ENCODE assay signal across 8 mouse cellular contexts in genomic region chr8:126498465-126498864, GRCm38 (mm10). TPM values are rescaled to one million over a fixed set of nuclear protein-coding genes. Genes with fewer than 3 reads are reported as not detected.
A peak's percentile ranks its signal among the peaks of the same experiment; 100 is the strongest.
DNase-seq lines count a peak whose midpoint lies in the region; ATAC-seq and TF ChIP-seq lines count a peak whose summit lies in the region.

No protein-coding gene starts in this region.

- H3K27me3 ChIP-seq in kidney, adult 2 months (replicated peaks; ENCODE audit: control insufficient read depth, insufficient read depth, low read length): no peaks in the 10 kb centered on the region
- H3K27me3 ChIP-seq in forebrain, embryonic 10.5 days (ENCODE audit: poor library complexity, severe bottlenecking): peaks cover 26% of the 10 kb centered on the region; the same call in 1 of the 2 replicates
- H3K27me3 ChIP-seq in hindbrain, embryonic 16.5 days (replicated peaks; ENCODE audit: control insufficient read depth, insufficient read depth, low read length): no peaks in the 10 kb centered on the region
- no peaks in the 10 kb centered on the region for H3K27me3 ChIP-seq in midbrain, postnatal 0 days (ENCODE audit: insufficient read depth, low read length)

- no peak overlapping the region; the same call in 1 of the 2 replicates for H3K9ac ChIP-seq in hindbrain, embryonic 16.5 days (ENCODE audit: low read depth, low read length)
- H3K9ac ChIP-seq in midbrain, postnatal 0 days (replicated peaks; ENCODE audit: low read length, poor library complexity, severe bottlenecking): no peak overlapping the region

- no peaks in the 10 kb centered on the region for H3K9me3 ChIP-seq in forebrain, embryonic 10.5 days
- H3K9me3 ChIP-seq in hindbrain, embryonic 16.5 days (ENCODE audit: control insufficient read depth, low read length): no peaks in the 10 kb centered on the region
- H3K9me3 ChIP-seq in midbrain, postnatal 0 days (ENCODE audit: low read length): no peaks in the 10 kb centered on the region

- WGBS in kidney, adult 2 months: 57% methylated on average over 6 of the region's 6 CpGs
- WGBS in forebrain, embryonic 10.5 days: 57% methylated on average over 6 of the region's 6 CpGs
- WGBS in hindbrain, embryonic 16.5 days: 18% methylated on average over 6 of the region's 6 CpGs
- WGBS in midbrain, postnatal 0 days: 13% methylated on average over 6 of the region's 6 CpGs

- TF ChIP-seq POLR2A in kidney, adult 2 months (IDR thresholded peaks at IDR 0.05; ENCODE audit: low read depth, low read length): no peak

- no peaks in the 10 kb centered on the region for H3K36me3 ChIP-seq in kidney, adult 2 months (ENCODE audit: control insufficient read depth, insufficient read depth, low read length)
- H3K36me3 ChIP-seq in forebrain, embryonic 10.5 days (replicated peaks): no peaks in the 10 kb centered on the region
- H3K36me3 ChIP-seq in hindbrain, embryonic 16.5 days (ENCODE audit: control insufficient read depth, insufficient read depth, low read length): no peaks in the 10 kb centered on the region
- no peaks in the 10 kb centered on the region for H3K36me3 ChIP-seq in midbrain, postnatal 0 days (ENCODE audit: insufficient read depth, low read length)

- no peak overlapping the region for H3K4me3 ChIP-seq in kidney, adult 2 months (ENCODE audit: insufficient read depth, low read depth, low read length)
- H3K4me3 ChIP-seq in forebrain, embryonic 10.5 days: peak overlapping the region; percentile 51; the same call in 1 of the 2 replicates
- no peak overlapping the region for H3K4me3 ChIP-seq in hindbrain, embryonic 16.5 days (ENCODE audit: low read length)
- H3K4me3 ChIP-seq in midbrain, postnatal 0 days (ENCODE audit: low read depth, low read length): no peak overlapping the region

- H3K4me1 ChIP-seq in kidney, adult 2 months (ENCODE audit: control insufficient read depth, insufficient read depth, low read length): peaks cover 12% of the 10 kb centered on the region; the same call in 1 of the 2 replicates
- H3K4me1 ChIP-seq in forebrain, embryonic 10.5 days: peaks cover 28% of the 10 kb centered on the region
- peaks cover 11% of the 10 kb centered on the region for H3K4me1 ChIP-seq in hindbrain, embryonic 16.5 days (ENCODE audit: control insufficient read depth, insufficient read depth, low read depth, low read length)
- peaks cover 9% of the 10 kb centered on the region for H3K4me1 ChIP-seq in midbrain, postnatal 0 days (ENCODE audit: insufficient read depth, low read length)

- ATAC-seq in hindbrain, embryonic 16.5 days: peak; percentile 43; the same call in 1 of the 2 replicates
- no peak; the same call in 1 of the 2 replicates for ATAC-seq in midbrain, postnatal 0 days (ENCODE audit: low FRiP score)

- H3K4me2 ChIP-seq in hindbrain, embryonic 16.5 days (ENCODE audit: low read length): peak overlapping the region; percentile 67
- H3K4me2 ChIP-seq in midbrain, postnatal 0 days (ENCODE audit: low read depth, low read length, poor library complexity, severe bottlenecking): peak overlapping the region; percentile 52; the same call in 1 of the 2 replicates

- DNase-seq in kidney, adult 11 months: peak; percentile 27
- DNase-seq in kidney, adult 2 months: no peak
- DNase-seq in forebrain, embryonic 10.5 days (ENCODE audit: extremely low spot score, low spot score): no peak
- no peak for DNase-seq in midbrain, postnatal 0 days (ENCODE audit: low spot score)
- no peak for DNase-seq in spleen, adult 12 weeks (ENCODE audit: low spot score)
- no peak for DNase-seq in gastrocnemius, adult 18-20 months (ENCODE audit: low spot score)
- DNase-seq in urinary bladder, postnatal 4 days (ENCODE audit: low spot score in 2 of 2): no peak

- no peak overlapping the region; the same call in 1 of the 2 replicates for H3K27ac ChIP-seq in kidney, adult 2 months (ENCODE audit: insufficient read depth, low read depth, low read length)
- peak overlapping the region; percentile 90 for H3K27ac ChIP-seq in forebrain, embryonic 10.5 days
- H3K27ac ChIP-seq in hindbrain, embryonic 16.5 days (ENCODE audit: low read depth, low read length): peak overlapping the region; percentile 89
- 0 out of 2 replicates have a peak overlapping the region, but pooled peaks have one; percentile 26 for H3K27ac ChIP-seq in midbrain, postnatal 0 days (ENCODE audit: low read depth, low read length)

- no peak for TF ChIP-seq CTCF in kidney, adult 2 months (conservative IDR thresholded peaks at IDR 0.05; ENCODE audit: insufficient read depth, insufficient read length, low read depth, low read length)
- TF ChIP-seq CTCF in midbrain, postnatal 0 days (IDR thresholded peaks at IDR 0.05): no peak

RNA-seq across cellular contexts. Expression of gene Tarbp1, which starts 23.6 kb away (rescaled TPM):
- 2.7 and 3.2 TPM in 2 replicates for polyA plus RNA-seq in kidney, adult 2 months (2012; rRNA removed)
- 1.9 and 2.3 TPM in 2 replicates for polyA plus RNA-seq in forebrain, embryonic 10.5 days (2016; fragmentation: Nextera tagmentation; extraction: Ambion mirVana)
- 1.2 and 1.5 TPM in 2 replicates for polyA plus RNA-seq in hindbrain, embryonic 16.5 days (2015; fragmentation: Nextera tagmentation; extraction: Ambion mirVana)
- 4.4 and 4.8 TPM in 2 replicates for total RNA-seq in midbrain, postnatal 0 days (2014; rRNA removed)
- polyA plus RNA-seq in midbrain, postnatal 0 days (2015; fragmentation: Nextera tagmentation; extraction: Ambion mirVana): 1.2 and 1.3 TPM in 2 replicates
- total RNA-seq in gastrocnemius, adult 18-20 months (2021): 1 to 10 TPM; 4.3 to 5.5 TPM
